9 mouse cellular contexts compared by ENCODE assay signal in genomic region chr14:121316631-121317311, GRCm38 (mm10).
DNase-seq lines count a peak whose midpoint lies in the region; ATAC-seq and TF ChIP-seq lines count a peak whose summit lies in the region.
"Had no signal": no experiment of that assay in that cellular context is flagged by ENCODE, and none has a peak within 500 bp of the region (broad histone marks: within the 10 kb centered on the region; RNA-seq: fewer than 3 reads in every experiment).

No protein-coding gene starts in this region.

- 56% methylated on average over 13 of the region's 13 CpGs for WGBS in heart, embryonic 10.5 days
- WGBS in lung, embryonic 14.5 days, result 54% methylated on average over 13 of the region's 13 CpGs
- 66% methylated on average over 13 of the region's 13 CpGs for WGBS in embryonic facial prominence, embryonic 13.5 days
- WGBS in midbrain, embryonic 16.5 days, result 65% methylated on average over 13 of the region's 13 CpGs

- H3K9me3 ChIP-seq in heart, embryonic 10.5 days, result no peaks in the 10 kb centered on the region
- no peaks in the 10 kb centered on the region for H3K9me3 ChIP-seq in lung, embryonic 14.5 days (ENCODE audit: low read depth, low read length)
- H3K9me3 ChIP-seq in embryonic facial prominence, embryonic 13.5 days, result no peaks in the 10 kb centered on the region
- H3K9me3 ChIP-seq in midbrain, embryonic 16.5 days (replicated peaks; ENCODE audit: control insufficient read depth, low read length, poor library complexity, severe bottlenecking), result no peaks in the 10 kb centered on the region; the same call in 1 of the 2 replicates

- DNase-seq in heart, embryonic 10.5 days (ENCODE audit: low spot score), result no peak
- DNase-seq in heart, postnatal 10 days, result no peak
- peak; percentile 27 for DNase-seq in lung, embryonic 14.5 days
- no peak for DNase-seq in lung, postnatal 14 days
- DNase-seq in urinary bladder, postnatal 25 days (ENCODE audit: low spot score), result no peak
- DNase-seq in urinary bladder, postnatal 14 days (ENCODE audit: low spot score), result no peak
- DNase-seq: kidney, adult 18-20 months had no signal

- ATAC-seq in lung, embryonic 14.5 days (ENCODE audit: insufficient read depth), result no peak; the same call in 1 of the 2 replicates
- no peak for ATAC-seq in embryonic facial prominence, embryonic 13.5 days (ENCODE audit: insufficient number of reproducible peaks, insufficient read depth, low FRiP score, low TSS enrichment, low read depth)
- ATAC-seq in midbrain, embryonic 16.5 days, result 0 out of 2 replicates have a peak, but pooled peaks have one; percentile 13

- no peak overlapping the region for H3K4me3 ChIP-seq in heart, embryonic 10.5 days
- H3K4me3 ChIP-seq in lung, embryonic 14.5 days (ENCODE audit: low read depth, low read length), result no peak overlapping the region
- no peak overlapping the region for H3K4me3 ChIP-seq in embryonic facial prominence, embryonic 13.5 days
- no peak overlapping the region for H3K4me3 ChIP-seq in midbrain, embryonic 16.5 days (ENCODE audit: low read depth, low read length)

- H3K27me3 ChIP-seq in heart, embryonic 10.5 days (ENCODE audit: insufficient read depth, poor library complexity, severe bottlenecking), result no peaks in the 10 kb centered on the region
- no peaks in the 10 kb centered on the region for H3K27me3 ChIP-seq in lung, embryonic 14.5 days (ENCODE audit: insufficient read depth, low read length)
- H3K27me3 ChIP-seq in embryonic facial prominence, embryonic 13.5 days, result no peaks in the 10 kb centered on the region
- no peaks in the 10 kb centered on the region for H3K27me3 ChIP-seq in midbrain, embryonic 16.5 days (ENCODE audit: control insufficient read depth, insufficient read depth, low read depth, low read length)

- no peak overlapping the region for H3K9ac ChIP-seq in lung, embryonic 14.5 days
- no peak overlapping the region for H3K9ac ChIP-seq in embryonic facial prominence, embryonic 13.5 days
- no peak overlapping the region; the same call in 1 of the 2 replicates for H3K9ac ChIP-seq in midbrain, embryonic 16.5 days (ENCODE audit: low read depth, low read length)

- peak overlapping the region; percentile 59; the same call in 1 of the 2 replicates for H3K27ac ChIP-seq in heart, embryonic 10.5 days
- H3K27ac ChIP-seq in lung, embryonic 14.5 days (ENCODE audit: low read depth), result peak overlapping the region; percentile 16; the same call in 1 of the 2 replicates
- H3K27ac ChIP-seq in embryonic facial prominence, embryonic 13.5 days, result peak overlapping the region; percentile 63; the same call in 1 of the 2 replicates
- H3K27ac ChIP-seq in midbrain, embryonic 16.5 days (ENCODE audit: low read length), result no peak overlapping the region

- no peak overlapping the region for H3K4me2 ChIP-seq in lung, embryonic 14.5 days
- no peak overlapping the region for H3K4me2 ChIP-seq in embryonic facial prominence, embryonic 13.5 days
- H3K4me2 ChIP-seq in midbrain, embryonic 16.5 days (ENCODE audit: low read length), result no peak overlapping the region

- peaks cover 70% of the 10 kb centered on the region for H3K4me1 ChIP-seq in heart, embryonic 10.5 days
- H3K4me1 ChIP-seq in lung, embryonic 14.5 days (ENCODE audit: insufficient read depth), result peaks cover 19% of the 10 kb centered on the region
- peaks cover 60% of the 10 kb centered on the region for H3K4me1 ChIP-seq in embryonic facial prominence, embryonic 13.5 days
- H3K4me1 ChIP-seq in midbrain, embryonic 16.5 days (ENCODE audit: control insufficient read depth, insufficient read depth, low read length), result no peaks in the 10 kb centered on the region

- no peak for TF ChIP-seq CTCF in lung, embryonic 14.5 days (IDR thresholded peaks at IDR 0.05; ENCODE audit: low read depth)

- intact Hi-C loops in heart, postnatal 10 days (cut with DNase I), result no loop called here

- H3K36me3 ChIP-seq in heart, embryonic 10.5 days, result no peaks in the 10 kb centered on the region
- H3K36me3 ChIP-seq in lung, embryonic 14.5 days (ENCODE audit: insufficient read depth), result no peaks in the 10 kb centered on the region
- H3K36me3 ChIP-seq in embryonic facial prominence, embryonic 13.5 days, result no peaks in the 10 kb centered on the region
- H3K36me3 ChIP-seq in midbrain, embryonic 16.5 days (ENCODE audit: control insufficient read depth, insufficient read depth, low read length), result no peaks in the 10 kb centered on the region
